Mouse (Mus musculus) thymus, adult 2 months (tissue): ENCODE results near the gene Mdga1. TPM values are rescaled to one million over a fixed set of nuclear protein-coding genes. Genes with fewer than 3 reads are reported as not detected.

Experiments
- DNase-seq: peaks from one replicate; pipeline ENCODE4 v3.0.0; 2021
- H3K27ac ChIP-seq: fragments of 200-500 bp; 2 replicates; pipeline ENCODE4 v1.5.1; 2012; ENCODE audit warnings: low read length, control low read depth; ENCODE audit not compliant: control insufficient read depth, insufficient read depth
- H3K27me3 ChIP-seq: fragments of 200-500 bp; 2 replicates; pipeline ENCODE4 v1.6.1; 2012; ENCODE audit warnings: mild to moderate bottlenecking, low read length, moderate library complexity, mixed read lengths; ENCODE audit not compliant: control insufficient read depth, insufficient read depth
- H3K36me3 ChIP-seq: fragments of 200-500 bp; 2 replicates; pipeline ENCODE4 v1.6.1; 2012; ENCODE audit warnings: mild to moderate bottlenecking, low read length, moderate library complexity; ENCODE audit not compliant: control insufficient read depth, insufficient read depth
- H3K4me1 ChIP-seq: fragments of 200-500 bp; replicated peaks from 2 replicates; pipeline ENCODE4 v1.6.1; 2012; ENCODE audit warnings: low read length; ENCODE audit not compliant: control insufficient read depth, insufficient read depth
- H3K4me3 ChIP-seq: fragments of 200-500 bp; 2 replicates; pipeline ENCODE4 v1.5.1; 2012; ENCODE audit warnings: mild to moderate bottlenecking, low read length, control low read depth, moderate library complexity; ENCODE audit not compliant: control insufficient read depth, insufficient read depth
- CTCF ChIP-seq: fragments of 200-500 bp; IDR thresholded peaks from 2 replicates; pipeline ENCODE4 v1.5.1; 2012; ENCODE audit warnings: mild to moderate bottlenecking, control low read depth, low read length, moderate library complexity, borderline replicate concordance; ENCODE audit not compliant: control insufficient read depth, poor library complexity, insufficient read depth; ENCODE audit errors: extremely low read depth
- POLR2A ChIP-seq: fragments of 200-500 bp; IDR thresholded peaks from 2 replicates; pipeline ENCODE4 v1.6.1; 2012; ENCODE audit warnings: mild to moderate bottlenecking, low read length, control low read depth, moderate library complexity; ENCODE audit not compliant: control insufficient read depth, poor library complexity, insufficient read depth; ENCODE audit errors: extremely low read depth
- WGBS: fragments of 180-500 bp; shearing (Covaris S2); methylation state at CpG from one replicate; pipeline ENCODE4 v1.1.7; 2018; 5-methylcytosine and 5-hydroxymethylcytosine counted together
- polyA plus RNA-seq: library from polyadenylated mRNA; depleted of rRNA; stranded (reverse); fragments of >200 nt; gene quantifications from 2 replicates; pipeline ENCODE4 v1.2.3, GENCODE M21; 2012

Mdga1 gene
- polyA plus RNA-seq, 1 experiment = 16.1 TPM

GRCm38 (mm10) chr17:29882885-29883284 is 87.0 kb downstream of the Mdga1 start:
- H3K27me3 ChIP-seq = peaks cover 16% of the 10 kb centered on the region
- no peaks in the 10 kb centered on the region for H3K36me3 ChIP-seq
- peaks cover 13% of the 10 kb centered on the region for H3K4me1 ChIP-seq
- no peak overlapping the region for H3K4me3 ChIP-seq
- TF ChIP-seq CTCF = peak; percentile 90
- TF ChIP-seq POLR2A = no peak
- peak; percentile 68 for DNase-seq
- WGBS = 0% methylated on average over 5 of the region's 5 CpGs
- H3K27ac ChIP-seq = no peak overlapping the region

DNA sequence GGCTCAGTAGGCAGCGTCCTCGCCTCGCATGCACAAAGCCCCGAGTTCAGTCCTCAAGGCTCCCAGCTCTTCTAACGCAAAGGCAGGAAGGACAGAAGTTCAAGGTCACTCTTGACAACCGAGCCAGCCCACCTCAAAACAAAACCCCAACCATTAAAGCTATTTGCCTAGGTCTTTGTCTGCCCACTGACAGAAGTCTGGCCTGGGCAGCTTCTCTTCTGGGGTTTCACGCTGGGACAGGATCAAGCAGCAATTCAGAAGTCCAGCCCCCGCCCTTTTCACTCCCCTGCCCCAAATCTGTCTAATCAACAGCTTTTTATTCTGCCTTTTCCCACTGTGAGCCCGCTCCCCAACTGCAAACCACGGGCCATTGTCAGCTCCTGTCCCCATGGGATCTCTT is 89.6 kb downstream of the Mdga1 start:
- H3K4me3 ChIP-seq = no peak overlapping the region
- no peak overlapping the region for H3K27ac ChIP-seq
- peaks cover 3% of the 10 kb centered on the region; the same call in 1 of the 2 replicates for H3K27me3 ChIP-seq
- no peak for TF ChIP-seq CTCF
- no peak for TF ChIP-seq POLR2A
- H3K36me3 ChIP-seq = no peaks in the 10 kb centered on the region
- 87% methylated on average over 10 of the region's 10 CpGs for WGBS
- DNase-seq = no peak
- no peaks in the 10 kb centered on the region for H3K4me1 ChIP-seq

GRCm38 (mm10) chr17:29878990-29879389 is 90.9 kb downstream of the Mdga1 start:
- WGBS = 95% methylated on average over 10 of the region's 10 CpGs

DNA sequence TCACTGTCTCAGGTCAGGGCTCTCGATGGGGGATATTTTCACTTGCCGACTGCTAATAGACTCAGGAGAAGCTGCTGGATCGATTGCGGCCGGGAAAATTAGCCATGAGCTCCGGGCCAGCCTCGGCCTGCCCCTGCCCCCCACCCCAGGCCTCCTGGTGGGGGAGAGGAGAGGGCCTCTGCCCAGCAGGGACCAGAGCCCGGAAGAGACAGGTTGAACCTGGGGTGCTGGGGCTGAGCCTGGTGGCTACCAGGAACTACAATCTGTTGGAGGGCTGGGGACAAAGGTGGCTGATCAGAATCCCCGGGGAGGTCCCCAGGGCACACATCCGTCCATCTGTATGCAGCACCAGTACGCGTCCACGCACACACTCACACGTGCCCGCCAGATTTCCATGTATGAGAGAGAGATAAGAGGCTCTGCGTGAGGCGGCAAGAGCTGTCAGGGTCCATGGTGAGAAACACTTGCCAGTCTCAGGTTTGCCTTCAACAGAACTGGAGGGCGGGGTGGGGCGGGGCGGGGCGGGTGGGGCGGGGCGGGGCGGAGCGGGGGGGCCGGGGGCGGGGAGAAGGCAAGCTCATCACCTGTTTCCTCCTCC is 95.7 kb downstream of the Mdga1 start:
- Histone ChIP-seq H3K27me3 (no peaks in the 10 kb centered on the region), H3K4me3 (no peak overlapping the region), H3K36me3 (no peaks in the 10 kb centered on the region), H3K4me1 (no peaks in the 10 kb centered on the region), H3K27ac (no peak overlapping the region)
- 64% methylated on average over 22 of the region's 27 CpGs for WGBS
- TF ChIP-seq POLR2A (no peak), CTCF (no peak)
- no peak for DNase-seq

More at GRCm38 (mm10) chr17:29878990-29879389, 90.9 kb downstream of the Mdga1 start:
- no peaks in the 10 kb centered on the region for H3K36me3 ChIP-seq
- no peak overlapping the region for H3K4me3 ChIP-seq
- no peak overlapping the region for H3K27ac ChIP-seq
- H3K4me1 ChIP-seq = no peaks in the 10 kb centered on the region
- H3K27me3 ChIP-seq = no peaks in the 10 kb centered on the region; the same call in 1 of the 2 replicates
- no peak for TF ChIP-seq POLR2A
- no peak for TF ChIP-seq CTCF
- DNase-seq = no peak

GRCm38 (mm10) chr17:29873580-29874015 is 96.3 kb downstream of the Mdga1 start:
- no peak for TF ChIP-seq CTCF
- TF ChIP-seq POLR2A = no peak
- no peak for DNase-seq
- Histone ChIP-seq H3K27ac (no peak overlapping the region), H3K4me3 (no peak overlapping the region), H3K27me3 (no peaks in the 10 kb centered on the region), H3K4me1 (no peaks in the 10 kb centered on the region), H3K36me3 (no peaks in the 10 kb centered on the region)
- 76% methylated on average over 7 of the region's 7 CpGs for WGBS

GRCm38 (mm10) chr17:29870316-29870715 is 99.6 kb downstream of the Mdga1 start:
- Histone ChIP-seq H3K4me3 (no peak overlapping the region), H3K27ac (no peak overlapping the region), H3K4me1 (no peaks in the 10 kb centered on the region), H3K36me3 (no peaks in the 10 kb centered on the region), H3K27me3 (no peaks in the 10 kb centered on the region)
- 95% methylated on average over 12 of the region's 12 CpGs for WGBS
- no peak for TF ChIP-seq CTCF
- TF ChIP-seq POLR2A = no peak
- no peak for DNase-seq

DNA sequence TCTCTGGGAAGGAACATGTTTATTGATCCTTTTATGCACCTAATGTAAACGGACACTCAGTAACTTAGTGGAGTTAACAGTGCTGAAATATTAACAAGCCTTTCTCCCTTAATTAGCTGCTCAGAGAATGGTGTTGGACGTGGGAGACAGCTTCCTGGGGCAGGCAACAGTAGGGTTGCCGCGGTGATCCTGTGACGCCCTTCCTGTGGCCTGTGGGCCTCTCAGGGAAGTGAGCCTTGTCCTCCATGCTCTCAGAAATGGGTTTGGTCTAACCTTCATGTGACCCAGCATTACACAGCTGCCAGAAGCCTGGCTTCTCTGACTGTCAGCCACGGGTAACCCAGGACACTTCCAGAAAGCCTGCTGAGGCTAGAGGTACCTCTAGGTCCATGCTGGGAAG is 104.0 kb downstream of the Mdga1 start:
- DNase-seq = no peak

More for the DNA sequence above, 104.0 kb downstream of the Mdga1 start:
- Histone ChIP-seq H3K4me3 (no peak overlapping the region), H3K4me1 (no peaks in the 10 kb centered on the region), H3K27me3 (no peaks in the 10 kb centered on the region), H3K36me3 (no peaks in the 10 kb centered on the region), H3K27ac (no peak overlapping the region)
- 65% methylated on average over 6 of the region's 6 CpGs for WGBS
- TF ChIP-seq POLR2A (no peak), CTCF (no peak)
